8 mouse cellular contexts compared by ENCODE assay signal in genomic region chr6:89595777-89596146, GRCm38 (mm10). TPM values are rescaled to one million over a fixed set of nuclear protein-coding genes. Genes with fewer than 3 reads are reported as not detected.
DNase-seq lines count a peak whose midpoint lies in the region; ATAC-seq and TF ChIP-seq lines count a peak whose summit lies in the region.

No protein-coding gene starts in this region.

- H3K9me3 ChIP-seq in megakaryocyte, embryonic 14.5 days, result peaks cover 12% of the 10 kb centered on the region
- H3K9me3 ChIP-seq in liver, embryonic 12.5 days (replicated peaks), result no peaks in the 10 kb centered on the region
- H3K9me3 ChIP-seq in stomach, postnatal 0 days (ENCODE audit: control insufficient read depth, low read length), result 0 out of 2 replicates have a peak, but pooled peaks cover 2% of the 10 kb centered on the region

- H3K4me1 ChIP-seq in megakaryocyte, embryonic 14.5 days, result peaks cover 57% of the 10 kb centered on the region
- peaks cover 11% of the 10 kb centered on the region; the same call in 1 of the 2 replicates for H3K4me1 ChIP-seq in liver, embryonic 12.5 days
- H3K4me1 ChIP-seq in stomach, postnatal 0 days (replicated peaks; ENCODE audit: control insufficient read depth, insufficient read depth), result 0 out of 2 replicates have a peak, but pooled peaks cover 2% of the 10 kb centered on the region

- DNase-seq in frontal cortex, postnatal 14 days (ENCODE audit: low spot score in 2 of 2), result no peak
- no peak for DNase-seq in stomach, postnatal 0 days (ENCODE audit: low spot score)
- no peak for DNase-seq in adrenal gland, postnatal 10 days
- no peak for DNase-seq in testis, postnatal 14 days (ENCODE audit: low spot score)

- no peak overlapping the region for H3K27ac ChIP-seq in liver, embryonic 12.5 days
- H3K27ac ChIP-seq in stomach, postnatal 0 days (replicated peaks), result no peak overlapping the region

- peak overlapping the region; percentile 96 for H3K4me3 ChIP-seq in megakaryocyte, embryonic 14.5 days (replicated peaks)
- H3K4me3 ChIP-seq in liver, embryonic 12.5 days, result peak overlapping the region; percentile 68; the same call in 1 of the 2 replicates
- H3K4me3 ChIP-seq in stomach, postnatal 0 days (ENCODE audit: low read depth, low read length), result no peak overlapping the region

- H3K9ac ChIP-seq in liver, embryonic 12.5 days, result no peak overlapping the region
- no peak overlapping the region for H3K9ac ChIP-seq in stomach, postnatal 0 days (ENCODE audit: low read length)

- TF ChIP-seq CTCF in stomach, postnatal 0 days (IDR thresholded peaks at IDR 0.05; ENCODE audit: low read depth), result no peak

- no peak for TF ChIP-seq EP300 in stomach, postnatal 0 days (optimal IDR thresholded peaks at IDR 0.05)

- no peaks in the 10 kb centered on the region for H3K36me3 ChIP-seq in megakaryocyte, embryonic 14.5 days (replicated peaks; ENCODE audit: low read length)
- H3K36me3 ChIP-seq in liver, embryonic 12.5 days, result no peaks in the 10 kb centered on the region
- H3K36me3 ChIP-seq in stomach, postnatal 0 days (ENCODE audit: control insufficient read depth, insufficient read depth, low read length), result no peaks in the 10 kb centered on the region

- H3K27me3 ChIP-seq in megakaryocyte, embryonic 14.5 days (replicated peaks), result no peaks in the 10 kb centered on the region
- no peaks in the 10 kb centered on the region for H3K27me3 ChIP-seq in liver, embryonic 12.5 days (replicated peaks)
- no peaks in the 10 kb centered on the region for H3K27me3 ChIP-seq in stomach, postnatal 0 days (ENCODE audit: control insufficient read depth, insufficient read depth, low read length)

- WGBS in liver, embryonic 12.5 days (ENCODE audit: insufficient replicate concordance), result 24% methylated on average over 5 of the region's 5 CpGs
- 28% methylated on average over 5 of the region's 5 CpGs for whole genome bisulfite sequencing in stomach, postnatal 0 days

- peak; percentile 2; the same call in 1 of the 2 replicates for ATAC-seq in frontal cortex, adult (ENCODE audit: low TSS enrichment)
- no peak for ATAC-seq in megakaryocyte, adult 5-6 weeks (ENCODE audit: poor library complexity, severe bottlenecking)
- peak; percentile 9; the same call in 1 of the 2 replicates for ATAC-seq in liver, embryonic 12.5 days
- ATAC-seq in stomach, postnatal 0 days (ENCODE audit: low FRiP score, low TSS enrichment), result peak; percentile 16; the same call in 1 of the 2 replicates

- H3K4me2 ChIP-seq in liver, embryonic 12.5 days, result peak overlapping the region; percentile 86
- 0 out of 2 replicates have a peak overlapping the region, but pooled peaks have one; percentile 85 for H3K4me2 ChIP-seq in stomach, postnatal 0 days (replicated peaks; ENCODE audit: low read depth)

RNA-seq across cellular contexts. Expression of gene Chchd6, which starts 0.3 kb away (rescaled TPM):
- polyA plus RNA-seq in megakaryocyte, embryonic 14.5 days (2012; ENCODE audit: insufficient read depth, low replicate concordance), result 31.1 and 42.5 TPM in 2 replicates
- 5.9 and 7.1 TPM in 2 replicates for total RNA-seq in megakaryocyte, adult 5-6 weeks (2015)
- 1.3 and 1.5 TPM in 2 replicates for total RNA-seq in megakaryocyte, adult 5-6 weeks (2017)
- polyA plus RNA-seq in liver, embryonic 12.5 days (2016; fragmentation: Nextera tagmentation; extraction: Ambion mirVana), result 25.5 and 27.7 TPM in 2 replicates
- 19.5 and 22.7 TPM in 2 replicates for polyA plus RNA-seq in stomach, postnatal 0 days (2015; fragmentation: Nextera tagmentation; extraction: Ambion mirVana)
- total RNA-seq in adrenal gland, postnatal 10 days (2021), result 10 to 100 TPM; 29.2 to 34.1 TPM

RNA-seq across cellular contexts. Expression of gene Txnrd3, which starts 48.0 kb away (rescaled TPM):
- polyA plus RNA-seq in megakaryocyte, embryonic 14.5 days (2012; ENCODE audit: insufficient read depth, low replicate concordance), result 1.4 TPM in 1 of 2 replicates, not detected in the other
- 0.11 and 1.1 TPM in 2 replicates for total RNA-seq in megakaryocyte, adult 5-6 weeks (2015)
- 0.49 and 1.5 TPM in 2 replicates for total RNA-seq in megakaryocyte, adult 5-6 weeks (2017)
- 6.1 and 6.4 TPM in 2 replicates for polyA plus RNA-seq in liver, embryonic 12.5 days (2016; fragmentation: Nextera tagmentation; extraction: Ambion mirVana)
- polyA plus RNA-seq in stomach, postnatal 0 days (2015; fragmentation: Nextera tagmentation; extraction: Ambion mirVana), result 11.5 and 11.7 TPM in 2 replicates
- total RNA-seq in adrenal gland, postnatal 10 days (2021), result 10 to 100 TPM; 14.4 TPM
